Mouse (Mus musculus): ENCODE measurements around the gene Ipo11.

- no peak for TF ChIP-seq CTCF (IDR thresholded peaks at IDR 0.05; ENCODE audit: low read depth, low read length)
- TF ChIP-seq POLR2A (IDR thresholded peaks at IDR 0.05; ENCODE audit: extremely low read depth, insufficient read depth, low read length): no peak
Measured at GRCm38 (mm10) chr13:106823121-106823874, 113.5 kb downstream of the Ipo11 start.
